Comparison of ENCODE assay signal across 12 mouse cellular contexts in the genomic region with DNA sequence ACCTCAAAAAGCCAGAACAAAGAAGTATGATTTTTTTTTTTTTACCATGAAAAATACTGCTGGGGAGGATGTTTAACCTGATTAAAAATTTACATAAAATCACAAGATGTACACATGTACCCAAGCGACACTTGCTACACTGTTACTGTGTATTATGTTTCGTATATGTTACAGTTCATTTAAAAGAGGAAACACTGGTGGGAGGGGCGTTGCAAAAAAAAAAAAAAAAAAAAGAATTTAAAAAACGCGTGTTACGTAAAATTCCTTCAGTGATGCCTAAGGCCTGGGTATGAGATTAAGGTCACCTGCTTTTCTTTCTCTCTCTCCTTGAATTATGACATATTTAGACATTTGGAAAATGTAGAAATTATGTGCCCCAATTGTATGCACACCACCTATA. TPM values are rescaled to one million over a fixed set of nuclear protein-coding genes. Genes with fewer than 3 reads are reported as not detected.
A peak's percentile ranks its signal among the peaks of the same experiment; 100 is the strongest.
DNase-seq lines count a peak whose midpoint lies in the region; ATAC-seq and TF ChIP-seq lines count a peak whose summit lies in the region.
"Had no signal": no experiment of that assay in that cellular context is flagged by ENCODE, and none has a peak within 500 bp of the region (broad histone marks: within the 10 kb centered on the region; RNA-seq: fewer than 3 reads in every experiment).

No protein-coding gene starts in this region.

- 78% methylated on average over 6 of the region's 6 CpGs for WGBS in hindbrain, embryonic 14.5 days
- WGBS in hindbrain, embryonic 10.5 days = 76% methylated on average over 6 of the region's 6 CpGs
- 55% methylated on average over 6 of the region's 6 CpGs for WGBS in liver, embryonic 12.5 days (ENCODE audit: insufficient replicate concordance)
- WGBS in intestine, embryonic 16.5 days = 73% methylated on average over 6 of the region's 6 CpGs
- 81% methylated on average over 6 of the region's 6 CpGs for WGBS in forebrain, embryonic 15.5 days

- H3K36me3 ChIP-seq in hindbrain, embryonic 14.5 days (replicated peaks; ENCODE audit: control insufficient read depth, insufficient read depth) = no peaks in the 10 kb centered on the region
- no peaks in the 10 kb centered on the region for H3K36me3 ChIP-seq in hindbrain, embryonic 10.5 days
- no peaks in the 10 kb centered on the region for H3K36me3 ChIP-seq in ES-E14 (ENCODE audit: control insufficient read depth, insufficient read depth, low read length, poor library complexity, severe bottlenecking)
- no peaks in the 10 kb centered on the region for H3K36me3 ChIP-seq in liver, embryonic 12.5 days
- H3K36me3 ChIP-seq in intestine, embryonic 16.5 days (ENCODE audit: control insufficient read depth, insufficient read depth, low read length) = no peaks in the 10 kb centered on the region
- H3K36me3 ChIP-seq in forebrain, embryonic 15.5 days = no peaks in the 10 kb centered on the region
- H3K36me3 ChIP-seq: limb, embryonic 15.5 days had no signal

- H3K4me2 ChIP-seq in hindbrain, embryonic 14.5 days (replicated peaks) = peak overlapping the region; percentile 36; the same call in 1 of the 2 replicates
- H3K4me2 ChIP-seq in liver, embryonic 12.5 days = peak overlapping the region; percentile 53
- no peak overlapping the region for H3K4me2 ChIP-seq in intestine, embryonic 16.5 days (ENCODE audit: low read depth, low read length)
- H3K4me2 ChIP-seq in forebrain, embryonic 15.5 days (replicated peaks) = no peak overlapping the region

- no peak for ATAC-seq in hindbrain, embryonic 14.5 days (ENCODE audit: low FRiP score)
- ATAC-seq in liver, embryonic 12.5 days = no peak
- no peak for ATAC-seq in intestine, embryonic 16.5 days
- ATAC-seq in forebrain, embryonic 15.5 days (replicated peaks) = no peak
- ATAC-seq: intestine, postnatal 0 days had no signal

- DNase-seq in hindbrain, embryonic 14.5 days (ENCODE audit: low spot score) = no peak
- no peak for DNase-seq in hindbrain, embryonic 10.5 days (ENCODE audit: low spot score)
- DNase-seq in 416B (ENCODE audit: low read depth) = peak; percentile 22
- DNase-seq in ES-E14 (ENCODE audit: low read depth, low spot score) = no peak
- no peak for DNase-seq in spleen, adult 12 weeks (ENCODE audit: low spot score)

- no peaks in the 10 kb centered on the region for H3K27me3 ChIP-seq in hindbrain, embryonic 14.5 days (ENCODE audit: control insufficient read depth, insufficient read depth, low read length)
- no peaks in the 10 kb centered on the region for H3K27me3 ChIP-seq in hindbrain, embryonic 10.5 days (ENCODE audit: insufficient read depth, poor library complexity, severe bottlenecking)
- no peaks in the 10 kb centered on the region for H3K27me3 ChIP-seq in liver, embryonic 12.5 days (replicated peaks)
- no peaks in the 10 kb centered on the region for H3K27me3 ChIP-seq in intestine, embryonic 16.5 days (replicated peaks; ENCODE audit: control insufficient read depth, insufficient read depth, low read length)
- H3K27me3 ChIP-seq in forebrain, embryonic 15.5 days = no peaks in the 10 kb centered on the region
- H3K27me3 ChIP-seq: limb, embryonic 15.5 days had no signal

- no peaks in the 10 kb centered on the region for H3K9me3 ChIP-seq in hindbrain, embryonic 14.5 days (ENCODE audit: control insufficient read depth, low read length)
- H3K9me3 ChIP-seq in hindbrain, embryonic 10.5 days = no peaks in the 10 kb centered on the region
- no peaks in the 10 kb centered on the region for H3K9me3 ChIP-seq in ES-E14 (ENCODE audit: control insufficient read depth, insufficient read depth, low read depth, low read length)
- H3K9me3 ChIP-seq in liver, embryonic 12.5 days (replicated peaks) = 0 out of 2 replicates have a peak, but pooled peaks cover 4% of the 10 kb centered on the region
- no peaks in the 10 kb centered on the region for H3K9me3 ChIP-seq in intestine, embryonic 16.5 days (ENCODE audit: control insufficient read depth, low read length)
- no peaks in the 10 kb centered on the region for H3K9me3 ChIP-seq in forebrain, embryonic 15.5 days
- H3K9me3 ChIP-seq: limb, embryonic 15.5 days had no signal

- H3K4me3 ChIP-seq in hindbrain, embryonic 14.5 days (replicated peaks; ENCODE audit: low read length) = no peak overlapping the region
- H3K4me3 ChIP-seq in hindbrain, embryonic 10.5 days = no peak overlapping the region
- no peak overlapping the region for H3K4me3 ChIP-seq in ES-E14 (ENCODE audit: insufficient read depth in 1 of 2, low read depth in 1 of 2, low read length in 2 of 2, poor library complexity in 1 of 2, severe bottlenecking in 1 of 2)
- H3K4me3 ChIP-seq in liver, embryonic 12.5 days = no peak overlapping the region
- H3K4me3 ChIP-seq in intestine, embryonic 16.5 days (ENCODE audit: low read length) = no peak overlapping the region
- H3K4me3 ChIP-seq in forebrain, embryonic 15.5 days = no peak overlapping the region
- H3K4me3 ChIP-seq: erythroblast, embryonic 14.5 days; left cerebral cortex, adult 2 months; limb, embryonic 15.5 days had no signal

- H3K4me1 ChIP-seq in hindbrain, embryonic 14.5 days (replicated peaks; ENCODE audit: control insufficient read depth, insufficient read depth, low read length) = no peaks in the 10 kb centered on the region
- peaks cover 3% of the 10 kb centered on the region; the same call in 1 of the 2 replicates for H3K4me1 ChIP-seq in hindbrain, embryonic 10.5 days (replicated peaks)
- H3K4me1 ChIP-seq in ES-E14 (ENCODE audit: control insufficient read depth in 2 of 2, insufficient read depth in 2 of 2, low read length in 2 of 2, poor library complexity in 1 of 2) = peaks cover 2 to 6% of the 10 kb centered on the region in 2 experiments; a peak in 2 of 4 replicates
- H3K4me1 ChIP-seq in liver, embryonic 12.5 days = peaks cover 3% of the 10 kb centered on the region; the same call in 1 of the 2 replicates
- H3K4me1 ChIP-seq in intestine, embryonic 16.5 days (ENCODE audit: control insufficient read depth, insufficient read depth, low read length) = 0 out of 2 replicates have a peak, but pooled peaks cover 2% of the 10 kb centered on the region
- H3K4me1 ChIP-seq in forebrain, embryonic 15.5 days = no peaks in the 10 kb centered on the region

- in situ Hi-C loops in ES-E14 (cut with MboI; ENCODE audit: low sequenced_read_pairs in 2 of 2, unreplicated experiment in 2 of 2) = no loop called here

- no peak overlapping the region for H3K9ac ChIP-seq in hindbrain, embryonic 14.5 days
- H3K9ac ChIP-seq in ES-E14 (ENCODE audit: insufficient read depth, low read depth, low read length, poor library complexity, severe bottlenecking) = no peak overlapping the region
- H3K9ac ChIP-seq in liver, embryonic 12.5 days = no peak overlapping the region
- no peak overlapping the region for H3K9ac ChIP-seq in intestine, embryonic 16.5 days (ENCODE audit: low read depth, low read length)
- no peak overlapping the region for H3K9ac ChIP-seq in forebrain, embryonic 15.5 days (replicated peaks)
- H3K9ac ChIP-seq: limb, embryonic 15.5 days had no signal

- H3K27ac ChIP-seq in hindbrain, embryonic 14.5 days = no peak overlapping the region
- no peak overlapping the region for H3K27ac ChIP-seq in hindbrain, embryonic 10.5 days
- H3K27ac ChIP-seq in ES-E14 (ENCODE audit: insufficient read depth, low read depth, low read length, poor library complexity, severe bottlenecking) = no peak overlapping the region
- H3K27ac ChIP-seq in liver, embryonic 12.5 days = no peak overlapping the region
- no peak overlapping the region for H3K27ac ChIP-seq in intestine, embryonic 16.5 days (ENCODE audit: low read length)
- no peak overlapping the region for H3K27ac ChIP-seq in forebrain, embryonic 15.5 days (replicated peaks)
- H3K27ac ChIP-seq: left cerebral cortex, adult 2 months; limb, embryonic 15.5 days had no signal

TF ChIP-seq in ES-E14, 5 proteins besides CTCF, POLR2A, EP300 and RAD21:
- TF ChIP-seq CHD2 (IDR thresholded peaks at IDR 0.05; ENCODE audit: low read depth, low read length) (no peak), HCFC1 (IDR thresholded peaks at IDR 0.05; ENCODE audit: borderline replicate concordance, insufficient read depth, low read length) (no peak), ZNF384 (IDR thresholded peaks at IDR 0.05; ENCODE audit: low read depth, low read length) (0 out of 2 replicates have a peak, but pooled peaks have one; percentile 36), MAFK (IDR thresholded peaks at IDR 0.05; ENCODE audit: insufficient read depth, low read depth, low read length) (no peak)

RNA-seq across cellular contexts. Expression of a gene that starts 21.7 kb away (rescaled TPM):
- 213 and 224 TPM in 2 replicates for polyA plus RNA-seq in hindbrain, embryonic 14.5 days (2014; fragmentation: Nextera tagmentation; extraction: Ambion mirVana)
- 115 and 147 TPM in 2 replicates for polyA plus RNA-seq in hindbrain, embryonic 10.5 days (2016; fragmentation: Nextera tagmentation; extraction: Ambion mirVana)
- 5.7 and 8.3 TPM in 2 replicates for total RNA-seq in ES-E14 (2012; rRNA removed)
- polyA plus RNA-seq in liver, embryonic 12.5 days (2016; fragmentation: Nextera tagmentation; extraction: Ambion mirVana) = 12.0 and 12.5 TPM in 2 replicates
- 43.7 and 45.0 TPM in 2 replicates for polyA plus RNA-seq in intestine, embryonic 16.5 days (2015; fragmentation: Nextera tagmentation; extraction: Ambion mirVana)
- polyA plus RNA-seq in forebrain, embryonic 15.5 days (2015; fragmentation: Nextera tagmentation; extraction: Ambion mirVana) = 173 and 175 TPM in 2 replicates
- polyA plus RNA-seq: erythroblast, embryonic 14.5 days had no signal

RNA-seq across cellular contexts. Expression of a gene that starts 38.0 kb away (rescaled TPM):
- 319 and 327 TPM in 2 replicates for polyA plus RNA-seq in hindbrain, embryonic 14.5 days (2014; fragmentation: Nextera tagmentation; extraction: Ambion mirVana)
- polyA plus RNA-seq in hindbrain, embryonic 10.5 days (2016; fragmentation: Nextera tagmentation; extraction: Ambion mirVana) = 148 and 166 TPM in 2 replicates
- total RNA-seq in ES-E14 (2012; rRNA removed) = 158 and 281 TPM in 2 replicates
- 99.8 and 104 TPM in 2 replicates for polyA plus RNA-seq in liver, embryonic 12.5 days (2016; fragmentation: Nextera tagmentation; extraction: Ambion mirVana)
- 125 and 134 TPM in 2 replicates for polyA plus RNA-seq in intestine, embryonic 16.5 days (2015; fragmentation: Nextera tagmentation; extraction: Ambion mirVana)
- polyA plus RNA-seq in forebrain, embryonic 15.5 days (2015; fragmentation: Nextera tagmentation; extraction: Ambion mirVana) = 239 and 247 TPM in 2 replicates

RNA-seq across cellular contexts. Expression of a gene that starts 40.8 kb away (rescaled TPM):
- 25.5 and 25.9 TPM in 2 replicates for polyA plus RNA-seq in hindbrain, embryonic 14.5 days (2014; fragmentation: Nextera tagmentation; extraction: Ambion mirVana)
- polyA plus RNA-seq in hindbrain, embryonic 10.5 days (2016; fragmentation: Nextera tagmentation; extraction: Ambion mirVana) = 15.5 and 20.0 TPM in 2 replicates
- 41.9 and 44.8 TPM in 2 replicates for total RNA-seq in ES-E14 (2012; rRNA removed)
- polyA plus RNA-seq in liver, embryonic 12.5 days (2016; fragmentation: Nextera tagmentation; extraction: Ambion mirVana) = 13.9 and 14.9 TPM in 2 replicates
- polyA plus RNA-seq in intestine, embryonic 16.5 days (2015; fragmentation: Nextera tagmentation; extraction: Ambion mirVana) = 25.4 and 32.6 TPM in 2 replicates
- 17.7 and 19.0 TPM in 2 replicates for polyA plus RNA-seq in forebrain, embryonic 15.5 days (2015; fragmentation: Nextera tagmentation; extraction: Ambion mirVana)

Comparison
In these comparisons a context has a peak if more than half of its experiments do, and no peak if none do; other contexts are left out.
1. H3K4me2 ChIP-seq: peak in hindbrain, embryonic 14.5 days (single experiment) and liver, embryonic 12.5 days (single experiment); none in intestine, embryonic 16.5 days (single experiment) and forebrain, embryonic 15.5 days (single experiment).